ENCODE assay signal across 8 mouse cellular contexts in genomic region chr8:104436038-104436437, GRCm38 (mm10). TPM values are rescaled to one million over a fixed set of nuclear protein-coding genes. Genes with fewer than 3 reads are reported as not detected.
DNase-seq lines count a peak whose midpoint lies in the region; ATAC-seq and TF ChIP-seq lines count a peak whose summit lies in the region.

No protein-coding gene starts in this region.

- 19% methylated on average over 12 of the region's 12 CpGs for WGBS in thymus, adult 2 months
- WGBS in heart, embryonic 12.5 days = 25% methylated on average over 12 of the region's 12 CpGs
- 36% methylated on average over 12 of the region's 12 CpGs for WGBS in kidney, postnatal 0 days
- WGBS in liver, postnatal 0 days (ENCODE audit: insufficient replicate concordance) = 50% methylated on average over 12 of the region's 12 CpGs
- 28% methylated on average over 12 of the region's 12 CpGs for WGBS in neural tube, embryonic 14.5 days

- peaks cover 58% of the 10 kb centered on the region for H3K36me3 ChIP-seq in thymus, adult 2 months (ENCODE audit: control insufficient read depth, insufficient read depth, low read length)
- H3K36me3 ChIP-seq in heart, embryonic 12.5 days = peaks cover 86% of the 10 kb centered on the region
- H3K36me3 ChIP-seq in kidney, postnatal 0 days (ENCODE audit: insufficient read depth, low read length) = peaks cover 75% of the 10 kb centered on the region
- H3K36me3 ChIP-seq in liver, postnatal 0 days (replicated peaks; ENCODE audit: insufficient read depth, low read length) = peaks cover 83% of the 10 kb centered on the region
- peaks cover 51% of the 10 kb centered on the region for H3K36me3 ChIP-seq in neural tube, embryonic 14.5 days (ENCODE audit: control insufficient read depth, insufficient read depth, low read length)

- H3K4me3 ChIP-seq in thymus, adult 2 months (ENCODE audit: control insufficient read depth, insufficient read depth, low read length) = no peak overlapping the region
- no peak overlapping the region for H3K4me3 ChIP-seq in embryonic fibroblast, embryonic 13.5 days (ENCODE audit: insufficient read depth, low read length)
- H3K4me3 ChIP-seq in heart, embryonic 12.5 days = no peak overlapping the region
- H3K4me3 ChIP-seq in kidney, postnatal 0 days (replicated peaks; ENCODE audit: low read depth, low read length) = no peak overlapping the region
- H3K4me3 ChIP-seq in liver, postnatal 0 days (ENCODE audit: low read depth, low read length) = no peak overlapping the region
- no peak overlapping the region for H3K4me3 ChIP-seq in neural tube, embryonic 14.5 days (ENCODE audit: low read depth, low read length)

- peaks cover 11% of the 10 kb centered on the region; the same call in 1 of the 2 replicates for H3K4me1 ChIP-seq in thymus, adult 2 months (replicated peaks; ENCODE audit: control insufficient read depth, insufficient read depth, low read length)
- peaks cover 4% of the 10 kb centered on the region; the same call in 1 of the 2 replicates for H3K4me1 ChIP-seq in embryonic fibroblast, embryonic 13.5 days (ENCODE audit: control insufficient read depth, insufficient read depth, low read length)
- H3K4me1 ChIP-seq in heart, embryonic 12.5 days (replicated peaks) = peaks cover 25% of the 10 kb centered on the region
- H3K4me1 ChIP-seq in kidney, postnatal 0 days (replicated peaks; ENCODE audit: insufficient read depth, low read length) = 0 out of 2 replicates have a peak, but pooled peaks cover 4% of the 10 kb centered on the region
- peaks cover 16% of the 10 kb centered on the region for H3K4me1 ChIP-seq in liver, postnatal 0 days (ENCODE audit: insufficient read depth)
- H3K4me1 ChIP-seq in neural tube, embryonic 14.5 days (ENCODE audit: control insufficient read depth, insufficient read depth, low read length) = peaks cover 3% of the 10 kb centered on the region

- TF ChIP-seq CTCF in thymus, adult 2 months (IDR thresholded peaks at IDR 0.05; ENCODE audit: borderline replicate concordance, control insufficient read depth, extremely low read depth, insufficient read depth, low read length, poor library complexity) = no peak
- TF ChIP-seq CTCF in embryonic fibroblast, embryonic 13.5 days (IDR thresholded peaks at IDR 0.05; ENCODE audit: borderline replicate concordance, insufficient read depth, low read length) = no peak
- TF ChIP-seq CTCF in kidney, postnatal 0 days (IDR thresholded peaks at IDR 0.05; ENCODE audit: low read depth) = no peak
- no peak for TF ChIP-seq CTCF in liver, postnatal 0 days (IDR thresholded peaks at IDR 0.05; ENCODE audit: low read depth)

- H3K27ac ChIP-seq in thymus, adult 2 months (ENCODE audit: control insufficient read depth, insufficient read depth, low read length) = no peak overlapping the region
- peak overlapping the region; percentile 72 for H3K27ac ChIP-seq in embryonic fibroblast, embryonic 13.5 days (ENCODE audit: insufficient read depth, low read length)
- peak overlapping the region; percentile 85 for H3K27ac ChIP-seq in heart, embryonic 12.5 days (ENCODE audit: poor library complexity, severe bottlenecking)
- peak overlapping the region; percentile 50; the same call in 1 of the 2 replicates for H3K27ac ChIP-seq in kidney, postnatal 0 days
- peak overlapping the region; percentile 76; the same call in 1 of the 2 replicates for H3K27ac ChIP-seq in liver, postnatal 0 days (ENCODE audit: low read depth)
- H3K27ac ChIP-seq in neural tube, embryonic 14.5 days (ENCODE audit: low read depth, low read length) = peak overlapping the region; percentile 46; the same call in 1 of the 2 replicates

- H3K9ac ChIP-seq in heart, embryonic 12.5 days = peak overlapping the region; percentile 4; the same call in 1 of the 2 replicates
- no peak overlapping the region for H3K9ac ChIP-seq in kidney, postnatal 0 days (ENCODE audit: low read depth, low read length)
- no peak overlapping the region for H3K9ac ChIP-seq in liver, postnatal 0 days (replicated peaks)
- no peak overlapping the region for H3K9ac ChIP-seq in neural tube, embryonic 14.5 days (replicated peaks; ENCODE audit: low read depth, low read length)

- H3K4me2 ChIP-seq in heart, embryonic 12.5 days = peak overlapping the region; percentile 2; the same call in 1 of the 2 replicates
- H3K4me2 ChIP-seq in kidney, postnatal 0 days (ENCODE audit: low read length) = no peak overlapping the region
- no peak overlapping the region for H3K4me2 ChIP-seq in liver, postnatal 0 days (ENCODE audit: low read depth, low read length)
- no peak overlapping the region for H3K4me2 ChIP-seq in neural tube, embryonic 14.5 days (ENCODE audit: low read depth, low read length)

- ATAC-seq in heart, embryonic 12.5 days (ENCODE audit: insufficient number of reproducible peaks, low FRiP score) = peak; percentile 90
- peak; percentile 93 for ATAC-seq in kidney, postnatal 0 days (replicated peaks; ENCODE audit: low FRiP score, low read depth)
- peak; percentile 97 for ATAC-seq in liver, postnatal 0 days
- peak; percentile 98 for ATAC-seq in neural tube, embryonic 14.5 days (ENCODE audit: low read depth)

- peak; percentile 58 for DNase-seq in thymus, adult 2 months
- DNase-seq in thymus, postnatal 10 days (ENCODE audit: low spot score in 2 of 2) = no peak
- peak; percentile 86 for DNase-seq in kidney, postnatal 0 days (ENCODE audit: low spot score)
- DNase-seq in liver, postnatal 0 days = peak; percentile 96
- peak; percentile 93 for DNase-seq in telencephalon, adult 2 months (ENCODE audit: low read depth, low spot score)

- peaks cover 7% of the 10 kb centered on the region; the same call in 1 of the 2 replicates for H3K9me3 ChIP-seq in heart, embryonic 12.5 days (replicated peaks)
- H3K9me3 ChIP-seq in kidney, postnatal 0 days (replicated peaks; ENCODE audit: low read length) = no peaks in the 10 kb centered on the region
- no peaks in the 10 kb centered on the region for H3K9me3 ChIP-seq in liver, postnatal 0 days (ENCODE audit: low read length)
- H3K9me3 ChIP-seq in neural tube, embryonic 14.5 days (ENCODE audit: control insufficient read depth, low read length) = no peaks in the 10 kb centered on the region

- TF ChIP-seq POLR2A in thymus, adult 2 months (IDR thresholded peaks at IDR 0.05; ENCODE audit: control insufficient read depth, extremely low read depth, insufficient read depth, low read length, poor library complexity) = no peak
- no peak for TF ChIP-seq POLR2A in embryonic fibroblast, embryonic 13.5 days (IDR thresholded peaks at IDR 0.05; ENCODE audit: low read depth, low read length)

- H3K27me3 ChIP-seq in thymus, adult 2 months (ENCODE audit: control insufficient read depth, insufficient read depth, low read length) = no peaks in the 10 kb centered on the region
- H3K27me3 ChIP-seq in heart, embryonic 12.5 days (replicated peaks) = no peaks in the 10 kb centered on the region
- no peaks in the 10 kb centered on the region for H3K27me3 ChIP-seq in kidney, postnatal 0 days (ENCODE audit: insufficient read depth, low read length)
- no peaks in the 10 kb centered on the region for H3K27me3 ChIP-seq in liver, postnatal 0 days (ENCODE audit: insufficient read depth, low read length)
- H3K27me3 ChIP-seq in neural tube, embryonic 14.5 days (ENCODE audit: control insufficient read depth, insufficient read depth, low read length) = no peaks in the 10 kb centered on the region

- TF ChIP-seq EP300 in liver, postnatal 0 days (IDR thresholded peaks at IDR 0.05; ENCODE audit: low read depth) = no peak

RNA-seq across cellular contexts. Expression of gene Dync1li2, which starts 6.8 kb away (rescaled TPM):
- polyA plus RNA-seq in thymus, adult 2 months (2012; rRNA removed) = 15.6 and 16.1 TPM in 2 replicates
- 106 and 135 TPM in 2 replicates for polyA plus RNA-seq in embryonic fibroblast, embryonic 13.5 days (2011; ENCODE audit: insufficient read length, low read depth, missing spikeins)
- polyA plus RNA-seq in heart, embryonic 12.5 days (2016; fragmentation: Nextera tagmentation; extraction: Ambion mirVana) = 69.1 and 76.8 TPM in 2 replicates
- polyA plus RNA-seq in kidney, postnatal 0 days (2015; fragmentation: Nextera tagmentation; extraction: Ambion mirVana) = 34.4 and 37.5 TPM in 2 replicates
- 7.7 and 8.4 TPM in 2 replicates for polyA plus RNA-seq in liver, postnatal 0 days (2015; fragmentation: Nextera tagmentation; extraction: Ambion mirVana)
- polyA plus RNA-seq in neural tube, embryonic 14.5 days (2014; fragmentation: Nextera tagmentation; extraction: Ambion mirVana) = 84.9 and 113 TPM in 2 replicates

RNA-seq across cellular contexts. Expression of gene Cmtm4, which starts 40.4 kb away (rescaled TPM):
- polyA plus RNA-seq in thymus, adult 2 months (2012; rRNA removed) = 7.8 and 8.4 TPM in 2 replicates
- 28.2 and 29.1 TPM in 2 replicates for polyA plus RNA-seq in embryonic fibroblast, embryonic 13.5 days (2011; ENCODE audit: insufficient read length, low read depth, missing spikeins)
- 1.7 TPM in 2 replicates for polyA plus RNA-seq in heart, embryonic 12.5 days (2016; fragmentation: Nextera tagmentation; extraction: Ambion mirVana)
- 4.5 and 4.7 TPM in 2 replicates for polyA plus RNA-seq in kidney, postnatal 0 days (2015; fragmentation: Nextera tagmentation; extraction: Ambion mirVana)
- 0.94 and 1.1 TPM in 2 replicates for polyA plus RNA-seq in liver, postnatal 0 days (2015; fragmentation: Nextera tagmentation; extraction: Ambion mirVana)
- 2.9 and 3.9 TPM in 2 replicates for polyA plus RNA-seq in neural tube, embryonic 14.5 days (2014; fragmentation: Nextera tagmentation; extraction: Ambion mirVana)

Comparison
In these comparisons a context has a peak if more than half of its experiments do, and no peak if none do; other contexts are left out.
1. DNase-seq: peak in thymus, adult 2 months (single experiment), kidney, postnatal 0 days (single experiment), liver, postnatal 0 days (single experiment) and telencephalon, adult 2 months (single experiment); none in thymus, postnatal 10 days (0 of 2).
2. Peak in every context shown above with its lines, with median percentiles within 50 percentile points of each other: ATAC-seq.